Mouse (Mus musculus): ENCODE measurements around the gene Chek2.

GRCm38 (mm10) chr5:110900331-110900730, 60.6 kb downstream of the Chek2 start:
- TF ChIP-seq CTCF (IDR thresholded peaks at IDR 0.05; ENCODE audit: borderline replicate concordance, insufficient read depth, low read length) (no peak), POLR2A (IDR thresholded peaks at IDR 0.05; ENCODE audit: low read depth, low read length) (no peak)

All from embryonic fibroblast, embryonic 13.5 days (primary cell).